13 mouse cellular contexts compared by ENCODE assay signal in the genomic region with DNA sequence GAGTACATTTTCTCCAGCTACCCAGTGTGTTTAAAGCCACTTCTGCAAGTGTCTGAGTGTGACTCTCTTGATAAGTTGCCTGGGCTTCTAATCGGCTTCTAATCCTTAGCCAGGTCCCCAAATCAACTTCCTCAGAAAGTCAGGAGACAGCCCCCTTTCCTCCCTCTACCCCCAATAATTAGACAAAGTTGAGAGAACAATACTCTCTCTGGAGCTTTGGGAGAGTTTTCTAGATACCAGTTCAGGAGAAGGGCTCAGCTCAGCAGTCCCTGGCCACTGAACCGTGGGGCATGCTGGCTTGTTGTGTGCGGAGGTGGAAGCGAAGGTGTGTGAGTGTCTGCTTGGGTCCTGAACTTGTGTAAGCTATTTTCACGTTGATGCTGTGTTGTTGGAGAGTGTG. TPM values are rescaled to one million over a fixed set of nuclear protein-coding genes. Genes with fewer than 3 reads are reported as not detected.
DNase-seq lines count a peak whose midpoint lies in the region; ATAC-seq and TF ChIP-seq lines count a peak whose summit lies in the region.
"Had no signal": no experiment of that assay in that cellular context is flagged by ENCODE, and none has a peak within 500 bp of the region (broad histone marks: within the 10 kb centered on the region; RNA-seq: fewer than 3 reads in every experiment).

No protein-coding gene starts in this region.

- peak overlapping the region; percentile 34; the same call in 1 of the 2 replicates for H3K9ac ChIP-seq in heart, postnatal 0 days (replicated peaks; ENCODE audit: low read depth, low read length)
- peak overlapping the region; percentile 68 for H3K9ac ChIP-seq in lung, postnatal 0 days (replicated peaks; ENCODE audit: low read depth)
- H3K9ac ChIP-seq in stomach, embryonic 15.5 days, result no peak overlapping the region
- no peak overlapping the region for H3K9ac ChIP-seq in midbrain, embryonic 15.5 days
- H3K9ac ChIP-seq: forebrain, embryonic 15.5 days; midbrain, embryonic 13.5 days had no signal

- no peaks in the 10 kb centered on the region for H3K9me3 ChIP-seq in heart, postnatal 0 days (replicated peaks; ENCODE audit: control insufficient read depth, low read length)
- H3K9me3 ChIP-seq in lung, postnatal 0 days (ENCODE audit: low read length), result no peaks in the 10 kb centered on the region
- H3K9me3 ChIP-seq in stomach, embryonic 15.5 days, result no peaks in the 10 kb centered on the region
- no peaks in the 10 kb centered on the region for H3K9me3 ChIP-seq in midbrain, embryonic 15.5 days
- H3K9me3 ChIP-seq: forebrain, embryonic 15.5 days; midbrain, embryonic 13.5 days had no signal

- peak overlapping the region; percentile 40 for H3K4me3 ChIP-seq in heart, postnatal 0 days (ENCODE audit: low read depth, low read length)
- peak overlapping the region; percentile 47 for H3K4me3 ChIP-seq in lung, postnatal 0 days (ENCODE audit: low read depth, low read length)
- H3K4me3 ChIP-seq in stomach, embryonic 15.5 days (replicated peaks), result no peak overlapping the region
- no peak overlapping the region for H3K4me3 ChIP-seq in midbrain, embryonic 15.5 days
- H3K4me3 ChIP-seq: forebrain, embryonic 15.5 days; midbrain, embryonic 13.5 days had no signal

- H3K4me1 ChIP-seq in heart, postnatal 0 days (ENCODE audit: control insufficient read depth, insufficient read depth), result peaks cover 54% of the 10 kb centered on the region
- H3K4me1 ChIP-seq in lung, postnatal 0 days (ENCODE audit: insufficient read depth, low read depth, low read length), result peaks cover 33% of the 10 kb centered on the region
- H3K4me1 ChIP-seq in stomach, embryonic 15.5 days, result peaks cover 33% of the 10 kb centered on the region
- peaks cover 15% of the 10 kb centered on the region; the same call in 1 of the 2 replicates for H3K4me1 ChIP-seq in midbrain, embryonic 15.5 days

- no peak for TF ChIP-seq EP300 in heart, postnatal 0 days (IDR thresholded peaks at IDR 0.05; ENCODE audit: low read depth)
- TF ChIP-seq EP300 in lung, postnatal 0 days (IDR thresholded peaks at IDR 0.05), result no peak

- H3K27me3 ChIP-seq in heart, postnatal 0 days (ENCODE audit: control insufficient read depth, insufficient read depth, low read length), result no peaks in the 10 kb centered on the region
- no peaks in the 10 kb centered on the region for H3K27me3 ChIP-seq in lung, postnatal 0 days (replicated peaks; ENCODE audit: insufficient read depth, low read length)
- H3K27me3 ChIP-seq in stomach, embryonic 15.5 days (replicated peaks), result no peaks in the 10 kb centered on the region
- no peaks in the 10 kb centered on the region for H3K27me3 ChIP-seq in midbrain, embryonic 15.5 days (replicated peaks)
- H3K27me3 ChIP-seq: forebrain, embryonic 15.5 days had no signal

- DNase-seq in heart, postnatal 0 days (ENCODE audit: low spot score), result no peak
- no peak for DNase-seq in heart, postnatal 25 days (ENCODE audit: low spot score)
- DNase-seq in lung, postnatal 0 days (ENCODE audit: low spot score), result no peak
- DNase-seq in lung, postnatal 36 days, result no peak
- no peak for DNase-seq in T-cell, adult 2 months (ENCODE audit: low spot score)

- intact Hi-C loops in heart, postnatal 25 days (cut with DNase I), result no loop called here

- no peak for TF ChIP-seq CTCF in heart, postnatal 0 days (IDR thresholded peaks at IDR 0.05; ENCODE audit: low read depth)
- TF ChIP-seq CTCF in lung, postnatal 0 days (IDR thresholded peaks at IDR 0.05), result no peak

- no peak for ATAC-seq in heart, postnatal 0 days (ENCODE audit: insufficient read depth, low read depth)
- no peak for ATAC-seq in lung, postnatal 0 days
- ATAC-seq in erythroid progenitor cell, adult 5-6 weeks (replicated peaks; ENCODE audit: low FRiP score, poor library complexity, severe bottlenecking), result 0 out of 2 replicates have a peak, but pooled peaks have one; percentile 0
- no peak for ATAC-seq in stomach, embryonic 15.5 days (ENCODE audit: insufficient read depth, low FRiP score, low read depth)
- no peak for ATAC-seq in midbrain, embryonic 15.5 days (replicated peaks)
- ATAC-seq: activated CD4-positive, CD25-positive, alpha-beta regulatory T cell, adult 4 months; forebrain, embryonic 15.5 days had no signal

- H3K27ac ChIP-seq in heart, postnatal 0 days (ENCODE audit: low read depth), result no peak overlapping the region
- H3K27ac ChIP-seq in lung, postnatal 0 days (ENCODE audit: low read length), result peak overlapping the region; percentile 82
- H3K27ac ChIP-seq in stomach, embryonic 15.5 days, result no peak overlapping the region
- H3K27ac ChIP-seq in midbrain, embryonic 15.5 days, result no peak overlapping the region
- H3K27ac ChIP-seq: forebrain, embryonic 15.5 days; midbrain, embryonic 13.5 days had no signal

- peak overlapping the region; percentile 53 for H3K4me2 ChIP-seq in heart, postnatal 0 days (ENCODE audit: low read depth, low read length)
- peak overlapping the region; percentile 58 for H3K4me2 ChIP-seq in lung, postnatal 0 days (replicated peaks; ENCODE audit: low read depth, low read length)
- H3K4me2 ChIP-seq in stomach, embryonic 15.5 days, result 0 out of 2 replicates have a peak overlapping the region, but pooled peaks have one; percentile 0
- H3K4me2 ChIP-seq in midbrain, embryonic 15.5 days, result no peak overlapping the region
- H3K4me2 ChIP-seq: forebrain, embryonic 15.5 days; midbrain, embryonic 13.5 days had no signal

- 52% methylated on average over 5 of the region's 5 CpGs for WGBS in heart, postnatal 0 days
- WGBS in lung, postnatal 0 days, result 59% methylated on average over 5 of the region's 5 CpGs
- 78% methylated on average over 5 of the region's 5 CpGs for WGBS in stomach, embryonic 15.5 days
- 81% methylated on average over 5 of the region's 5 CpGs for WGBS in midbrain, embryonic 15.5 days

- no peaks in the 10 kb centered on the region for H3K36me3 ChIP-seq in heart, postnatal 0 days (replicated peaks; ENCODE audit: control insufficient read depth, insufficient read depth, low read length)
- no peaks in the 10 kb centered on the region for H3K36me3 ChIP-seq in lung, postnatal 0 days (ENCODE audit: insufficient read depth, low read length)
- H3K36me3 ChIP-seq in stomach, embryonic 15.5 days, result no peaks in the 10 kb centered on the region
- no peaks in the 10 kb centered on the region for H3K36me3 ChIP-seq in midbrain, embryonic 15.5 days (replicated peaks)
- H3K36me3 ChIP-seq: forebrain, embryonic 15.5 days; midbrain, embryonic 13.5 days had no signal

RNA-seq across cellular contexts. Expression of a gene that starts 1.0 kb away (rescaled TPM):
- 146 and 148 TPM in 2 replicates for total RNA-seq in heart, postnatal 0 days (2014; rRNA removed; ENCODE audit: low replicate concordance)
- 56.4 and 58.0 TPM in 2 replicates for polyA plus RNA-seq in heart, postnatal 0 days (2015; fragmentation: Nextera tagmentation; extraction: Ambion mirVana)
- 100 to 1,000 TPM; 426 to 457 TPM for total RNA-seq in heart, postnatal 25 days (2021)
- polyA plus RNA-seq in lung, postnatal 0 days (2015; fragmentation: Nextera tagmentation; extraction: Ambion mirVana), result 514 and 711 TPM in 2 replicates
- total RNA-seq in erythroid progenitor cell, adult 5-6 weeks (2015; ENCODE audit: low replicate concordance), result 700 and 745 TPM in 2 replicates
- 1,033 and 1,282 TPM in 2 replicates for total RNA-seq in erythroid progenitor cell, adult 5-6 weeks (2017; ENCODE audit: low replicate concordance)
- 18.7 and 22.8 TPM in 2 replicates for polyA plus RNA-seq in stomach, embryonic 15.5 days (2015; fragmentation: Nextera tagmentation; extraction: Ambion mirVana)
- polyA plus RNA-seq in midbrain, embryonic 15.5 days (2015; fragmentation: Nextera tagmentation; extraction: Ambion mirVana), result 4.5 and 4.9 TPM in 2 replicates

RNA-seq across cellular contexts. Expression of a gene that starts 38.9 kb away (rescaled TPM):
- total RNA-seq in heart, postnatal 0 days (2014; rRNA removed; ENCODE audit: low replicate concordance), result not detected in 2 replicates
- not detected in 2 replicates for polyA plus RNA-seq in heart, postnatal 0 days (2015; fragmentation: Nextera tagmentation; extraction: Ambion mirVana)
- total RNA-seq in heart, postnatal 25 days (2021), result not detected
- 0.12 TPM in 1 of 2 replicates, not detected in the other for polyA plus RNA-seq in lung, postnatal 0 days (2015; fragmentation: Nextera tagmentation; extraction: Ambion mirVana)
- 0.84 TPM in 1 of 2 replicates, not detected in the other for total RNA-seq in erythroid progenitor cell, adult 5-6 weeks (2015; ENCODE audit: low replicate concordance)
- not detected in 2 replicates for total RNA-seq in erythroid progenitor cell, adult 5-6 weeks (2017; ENCODE audit: low replicate concordance)
- 0.15 TPM in 1 of 2 replicates, not detected in the other for polyA plus RNA-seq in stomach, embryonic 15.5 days (2015; fragmentation: Nextera tagmentation; extraction: Ambion mirVana)
- polyA plus RNA-seq in midbrain, embryonic 15.5 days (2015; fragmentation: Nextera tagmentation; extraction: Ambion mirVana), result not detected in 2 replicates
- total RNA-seq: common myeloid progenitor, adult 5-6 weeks; left cerebral cortex, postnatal 10 days had no signal
- polyA plus RNA-seq: activated CD4-positive, CD25-positive, alpha-beta regulatory T cell, adult 4 months; forebrain, embryonic 15.5 days; midbrain, embryonic 13.5 days had no signal

Comparison
In these comparisons a context has a peak if more than half of its experiments do, and no peak if none do; other contexts are left out.
1. H3K4me3 ChIP-seq: peak in heart, postnatal 0 days (single experiment) and lung, postnatal 0 days (single experiment); none in stomach, embryonic 15.5 days (single experiment) and midbrain, embryonic 15.5 days (single experiment).
2. H3K9ac ChIP-seq: peak in heart, postnatal 0 days (single experiment) and lung, postnatal 0 days (single experiment); none in stomach, embryonic 15.5 days (single experiment) and midbrain, embryonic 15.5 days (single experiment).